Mouse (Mus musculus) mature B cell (primary cell): ENCODE data around the gene Caly.

Source experiments
- in situ Hi-C: fragments of 300-500 bp; cut with MboI; formaldehyde crosslinking; loops from 2 replicates; pipeline ENCODE4 v1.14.3; 2019

Caly gene

GRCm38 (mm10) chr7:140082242-140082678, at the start of gene Caly:
TSS of gene Caly (minus strand) at chr7:140082548.
- in situ Hi-C loops, result no loop called here

- in situ Hi-C loops, result loop anchor here (25.0 kb wide), 1 partner anchor 891 kb away; the partner anchor contains the start of gene Pwwp2b
These were observed 45.6 kb upstream of the Caly start for GRCm38 (mm10) chr7:140127911-140128310.

DNA sequence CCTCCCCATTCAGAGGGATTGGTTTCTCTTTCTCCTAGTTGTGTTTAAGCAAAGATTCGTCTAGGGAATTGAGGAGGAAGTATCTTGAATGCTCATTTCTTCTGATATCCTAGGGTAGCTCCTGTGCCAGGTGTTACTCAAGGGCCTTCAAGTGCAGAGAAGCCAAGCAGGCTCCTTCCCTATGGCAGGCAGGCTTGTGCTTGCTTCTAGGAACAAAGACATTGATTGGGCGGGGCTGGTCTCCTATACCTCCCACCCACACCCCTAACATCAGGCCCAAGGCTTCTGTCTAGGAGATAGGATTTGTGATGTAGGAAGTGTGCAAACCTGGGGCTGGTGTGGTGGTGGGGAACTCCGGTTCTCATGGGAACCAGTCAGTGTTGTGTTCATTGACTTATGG, 44.6 kb upstream of the Caly start:
- in situ Hi-C loops, result loop anchor here (25.0 kb wide), 1 partner anchor 890 kb away; the partner anchor contains the start of gene Pwwp2b

DNA sequence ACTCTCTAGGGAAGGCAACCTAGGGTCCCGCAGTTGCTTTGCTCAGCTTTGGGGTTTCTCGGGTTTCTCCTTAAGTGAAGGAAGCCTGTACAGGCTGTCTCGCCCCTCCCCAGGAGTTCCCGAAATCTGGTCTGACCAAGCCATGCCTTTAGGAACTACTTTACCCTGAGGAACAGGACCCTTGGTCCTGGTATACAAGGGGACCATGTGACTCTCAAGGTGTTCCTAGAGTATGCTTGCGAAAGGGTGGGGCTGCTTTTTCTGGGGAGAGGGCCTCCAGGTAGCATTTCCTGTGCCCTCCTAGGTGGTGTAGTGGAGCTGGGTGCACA, 43.6 kb upstream of the Caly start:
- in situ Hi-C loops, result loop anchor here (25.0 kb wide), 1 partner anchor 889 kb away; the partner anchor contains the start of gene Pwwp2b

DNA sequence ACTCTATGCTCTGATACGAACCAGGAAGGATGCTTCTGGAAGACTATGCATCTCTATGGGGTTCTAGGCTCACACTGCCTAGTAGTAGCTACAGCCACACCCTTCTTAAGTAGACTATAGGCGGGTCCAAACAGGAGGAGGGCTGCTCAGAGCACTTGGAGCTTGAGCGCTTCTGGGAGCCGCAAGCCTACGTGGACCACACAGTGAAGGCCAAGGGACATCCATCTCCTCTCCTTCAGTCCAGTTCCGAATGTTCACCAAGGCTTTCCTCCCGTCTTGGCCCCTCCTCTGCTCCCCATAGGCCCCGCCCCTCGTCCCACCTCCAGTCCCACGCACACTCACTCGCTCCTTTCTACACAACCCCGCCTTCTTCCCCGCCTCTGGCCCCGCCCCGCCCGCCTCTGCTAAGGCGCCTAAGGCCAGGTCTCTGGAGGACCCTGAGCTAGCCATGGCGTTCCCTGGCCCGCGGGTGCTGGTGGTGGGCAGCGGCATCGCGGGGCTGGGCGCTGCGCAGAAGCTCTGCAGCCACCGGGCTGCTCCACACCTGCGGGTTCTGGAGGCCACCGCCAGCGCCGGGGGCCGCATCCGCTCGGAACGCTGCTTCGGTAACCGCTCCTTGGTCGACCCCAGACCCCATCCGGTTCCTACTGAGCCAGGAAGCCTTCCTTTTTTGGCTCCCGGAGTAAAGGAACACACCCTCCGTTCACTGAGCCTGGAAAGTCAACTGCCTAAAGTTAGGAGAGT, 43.1 kb upstream of the Caly start:
- in situ Hi-C loops, result loop anchor here (25.0 kb wide), 1 partner anchor 888 kb away; the partner anchor contains the start of gene Pwwp2b

DNA sequence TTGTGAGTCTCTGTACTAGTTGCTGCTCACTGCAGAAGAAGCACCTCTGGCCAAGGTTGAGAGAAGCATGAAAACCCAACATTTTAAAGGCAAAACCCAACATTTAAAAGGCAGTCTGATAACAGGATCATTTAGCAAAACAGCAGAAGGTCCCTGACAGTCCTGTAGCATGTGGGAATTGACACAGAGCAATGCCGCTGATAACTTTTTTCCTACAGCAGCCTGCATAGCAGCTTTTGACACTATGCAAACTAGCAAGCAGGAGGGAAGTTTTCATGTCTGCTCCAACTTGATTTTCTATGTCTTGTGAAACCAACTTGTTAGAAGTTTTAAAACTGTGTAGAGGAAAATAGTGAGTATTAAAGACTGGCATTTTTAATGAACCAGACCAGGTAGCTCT, 42.0 kb upstream of the Caly start:
- in situ Hi-C loops, result no loop called here

- in situ Hi-C loops, result no loop called here
These were observed 40.4 kb upstream of the Caly start for GRCm38 (mm10) chr7:140122765-140123164.

DNA sequence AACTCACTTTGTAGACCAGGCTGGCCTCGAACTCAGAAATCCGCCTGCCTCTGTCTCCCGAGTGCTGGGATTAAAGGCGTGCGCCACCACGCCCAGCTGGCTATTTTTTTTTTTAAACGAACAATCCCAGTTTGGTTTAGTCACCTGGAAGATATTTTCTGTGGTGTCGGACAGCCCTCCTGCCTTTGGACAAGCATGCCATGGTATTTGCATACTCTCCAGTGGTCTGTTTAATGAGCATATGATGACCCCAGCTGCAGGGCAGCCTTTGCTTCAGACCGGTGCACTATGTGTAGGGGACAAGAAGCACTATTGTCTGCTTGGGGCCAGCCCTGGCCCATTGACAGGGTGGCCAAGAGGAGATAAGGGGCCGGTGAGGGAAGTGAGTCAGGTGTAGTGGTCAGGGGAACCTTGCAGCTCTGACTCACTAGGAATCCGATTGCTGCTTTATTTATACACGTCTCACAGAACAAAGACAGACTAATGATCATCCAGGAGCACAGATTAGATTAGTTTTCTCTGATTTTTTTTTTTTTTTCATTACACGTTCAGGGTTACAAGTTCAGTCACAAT, 39.1 kb upstream of the Caly start:
- in situ Hi-C loops, result no loop called here

DNA sequence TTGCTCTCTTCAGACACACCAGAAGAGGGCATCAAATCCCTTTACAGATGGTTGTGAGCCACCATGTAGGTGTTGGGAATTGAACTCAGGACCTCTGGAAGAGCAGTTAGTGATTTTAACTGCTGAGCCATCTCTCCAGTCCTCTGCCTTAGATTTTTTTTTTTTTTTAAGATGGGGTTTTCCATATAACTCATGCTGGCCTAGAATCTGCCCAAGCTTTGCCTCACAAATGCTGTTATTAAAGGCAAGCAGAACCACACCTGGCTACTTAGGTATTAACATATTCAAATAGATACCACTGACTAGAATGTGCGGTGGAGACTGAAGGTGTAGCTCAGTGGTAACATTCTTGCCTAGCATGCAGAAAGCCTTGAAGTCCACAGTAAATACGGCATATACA, 38.1 kb upstream of the Caly start:
- in situ Hi-C loops, result no loop called here

DNA sequence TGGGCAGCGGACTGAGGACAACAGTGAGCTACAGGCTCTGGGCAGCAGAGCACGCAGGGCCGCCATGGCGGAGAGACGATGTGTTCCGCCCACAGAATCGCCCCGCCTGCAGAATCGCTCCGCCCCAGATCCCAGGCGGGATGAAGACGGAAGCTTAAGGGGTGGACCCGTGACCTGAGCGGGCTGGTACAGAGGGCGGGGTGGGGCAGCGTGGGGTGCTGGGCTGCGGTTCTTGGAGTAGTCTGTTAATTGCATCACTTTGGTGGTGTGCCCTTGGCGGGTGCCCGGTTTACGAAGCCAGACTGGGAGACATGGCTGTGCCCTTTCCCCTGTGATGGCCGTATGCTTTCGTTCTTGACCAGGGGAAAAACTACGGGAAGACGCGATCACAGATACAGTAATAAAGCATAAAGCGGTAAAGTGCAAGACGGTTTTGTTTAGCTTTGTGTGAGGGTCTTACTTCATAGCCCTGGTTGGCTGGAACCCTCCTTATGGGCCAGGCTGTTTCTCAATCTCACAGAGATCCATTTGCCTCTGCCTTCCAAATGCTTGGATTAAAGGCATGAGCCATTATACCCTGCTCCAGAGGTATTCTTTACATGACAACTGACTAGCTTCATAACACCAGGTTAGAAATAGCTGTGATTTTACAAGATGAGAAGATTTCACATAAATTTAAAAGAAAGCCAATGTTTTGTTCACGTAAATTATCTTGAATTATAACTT, 34.1 kb upstream of the Caly start, which contains the start of gene Echs1:
TSS of gene Echs1 (minus strand) at position 148 of the 726 bp plus-strand sequence.
- in situ Hi-C loops, result no loop called here

DNA sequence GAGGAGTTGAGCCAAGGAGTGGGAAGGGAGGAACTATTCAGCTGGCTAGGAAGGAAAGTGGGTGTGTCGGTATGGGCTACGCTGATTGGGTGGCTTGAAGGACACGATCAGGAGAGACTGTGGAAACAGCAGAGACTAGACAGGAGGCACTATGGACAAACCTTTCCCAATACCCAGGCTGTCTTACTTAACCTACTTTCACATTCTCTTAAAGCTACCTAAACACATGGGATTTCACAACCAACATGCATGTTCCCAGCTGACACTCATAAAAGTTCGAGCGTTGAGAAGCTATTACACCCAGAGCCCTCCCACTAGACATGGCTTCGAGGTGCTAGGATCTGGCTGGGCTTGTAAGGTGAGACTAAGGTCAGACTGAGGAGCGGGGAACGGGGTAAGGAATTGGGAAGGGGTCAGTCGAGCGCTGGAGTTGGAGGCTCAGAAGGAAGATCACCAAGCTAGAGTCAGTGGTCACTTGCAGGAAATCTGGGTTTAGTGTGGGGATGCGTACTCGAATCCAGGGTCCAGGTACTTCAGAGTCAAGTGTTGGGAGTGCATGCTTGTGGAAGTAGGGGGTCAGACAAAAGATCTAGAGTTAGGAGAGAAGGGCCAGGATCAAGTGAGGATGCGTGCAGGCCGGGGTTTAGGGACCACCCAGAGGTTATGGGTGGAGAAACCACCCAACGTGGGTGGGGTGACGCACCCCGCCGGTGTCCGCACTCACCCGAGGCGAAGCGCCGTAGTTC, 33.4 kb upstream of the Caly start, which contains the start of gene Paox:
TSS of gene Paox (plus strand) at position 217 of the 746 bp plus-strand sequence.
- in situ Hi-C loops, result no loop called here

DNA sequence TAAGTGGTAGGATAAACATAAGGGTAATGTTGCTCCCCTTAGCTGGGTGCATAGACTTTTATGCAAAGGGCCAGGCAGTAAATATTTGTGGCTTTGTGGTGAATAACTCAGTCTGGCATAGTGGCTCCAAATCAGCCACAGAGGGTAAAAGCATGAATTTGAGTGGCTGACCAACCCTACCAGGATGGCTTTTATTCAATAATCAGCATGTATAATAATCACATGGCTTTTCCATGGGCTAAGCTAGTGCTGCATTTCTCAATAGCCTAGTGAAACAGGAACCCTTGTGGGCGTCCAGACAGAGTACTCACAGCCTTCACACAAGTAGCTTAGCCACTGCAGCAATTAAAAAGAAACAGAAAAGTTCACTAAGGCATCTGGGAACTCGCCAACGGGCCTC, 29.6 kb upstream of the Caly start:
- in situ Hi-C loops, result no loop called here

DNA sequence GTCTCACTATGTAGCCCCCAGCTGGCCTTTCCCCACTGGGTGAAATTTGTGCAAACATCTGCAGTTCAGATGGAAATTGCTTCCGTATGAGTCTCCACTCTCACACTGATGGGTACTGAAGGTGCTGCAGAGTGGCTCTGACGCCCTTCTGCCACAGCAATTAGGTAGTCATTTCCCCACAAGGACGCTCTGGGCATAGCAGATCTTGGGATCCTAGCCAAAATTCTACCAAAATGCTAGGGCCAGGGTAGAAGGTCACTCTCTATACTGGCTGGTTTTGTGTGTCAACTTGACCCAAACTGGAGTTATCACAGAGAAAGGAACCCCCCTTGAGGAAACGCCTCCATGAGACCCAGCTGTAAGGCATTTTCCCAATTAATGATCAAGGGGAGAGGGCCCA, 21.7 kb upstream of the Caly start:
- in situ Hi-C loops, result no loop called here

DNA sequence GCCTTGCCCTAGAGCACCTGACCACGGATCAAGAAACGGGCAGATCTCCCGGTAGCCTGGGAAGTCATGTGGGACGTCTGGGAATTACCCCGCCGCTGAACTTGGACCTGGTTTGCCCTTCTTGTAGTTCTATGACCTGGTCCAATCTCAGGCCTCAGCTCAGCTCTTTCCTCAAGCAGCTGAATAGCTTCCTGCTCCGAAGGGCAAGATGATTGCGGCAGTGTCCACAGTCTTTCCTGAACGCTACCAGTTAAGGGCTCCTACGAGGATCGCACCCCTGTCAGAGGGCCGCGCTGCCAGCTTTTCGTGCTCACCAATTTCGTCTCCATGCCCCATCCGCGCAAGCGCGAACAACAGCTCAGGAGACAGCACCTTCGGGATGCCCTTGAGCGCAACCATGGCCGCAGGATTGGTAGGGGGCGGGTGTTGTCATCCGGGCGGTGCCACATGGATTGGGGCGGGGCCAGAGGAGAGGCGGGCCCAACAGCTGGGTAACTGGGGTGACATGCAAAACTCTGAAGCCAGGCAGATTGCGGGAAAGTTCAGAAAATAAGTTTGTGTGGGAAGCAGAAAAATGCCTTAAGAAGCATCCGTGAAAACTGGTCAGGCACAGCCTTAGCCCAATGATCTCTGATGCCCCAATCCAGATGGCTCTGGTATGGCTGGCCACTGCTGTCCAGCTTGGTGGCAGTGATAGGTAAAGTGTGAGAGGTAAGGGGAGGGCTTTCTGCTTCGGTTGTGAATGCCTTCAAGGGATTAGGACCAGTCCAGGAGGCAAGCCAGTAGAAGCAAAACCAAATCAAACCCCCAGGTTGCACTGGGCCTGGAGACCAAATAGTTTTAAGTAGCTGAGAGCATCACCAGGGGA, 19.9 kb upstream of the Caly start, which contains the start of gene Fuom:
TSS of gene Fuom (minus strand) at position 449 of the 868 bp plus-strand sequence.
- in situ Hi-C loops, result no loop called here

- in situ Hi-C loops, result no loop called here
These were observed 19.1 kb upstream of the Caly start for GRCm38 (mm10) chr7:140101498-140101897.

DNA sequence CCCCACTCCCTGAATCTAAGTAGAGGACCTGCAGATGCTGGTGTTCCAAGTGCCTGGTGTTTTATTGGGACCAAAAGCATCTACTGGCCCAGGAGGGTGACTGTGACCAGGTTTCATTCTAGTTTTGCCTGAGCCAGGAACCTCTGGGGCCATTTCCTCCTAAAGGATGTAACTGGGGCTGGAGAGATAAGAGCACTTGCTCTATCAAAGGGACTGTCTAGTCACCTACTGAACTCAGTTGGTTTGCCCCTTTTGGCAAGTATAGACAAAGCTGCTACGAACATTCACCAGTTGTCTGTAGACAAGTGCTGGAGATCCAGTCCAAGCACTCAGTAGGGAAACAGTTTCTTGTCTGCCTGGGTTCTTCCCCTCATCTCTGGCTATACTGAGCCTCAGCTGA, 16.1 kb upstream of the Caly start:
- in situ Hi-C loops, result no loop called here

DNA sequence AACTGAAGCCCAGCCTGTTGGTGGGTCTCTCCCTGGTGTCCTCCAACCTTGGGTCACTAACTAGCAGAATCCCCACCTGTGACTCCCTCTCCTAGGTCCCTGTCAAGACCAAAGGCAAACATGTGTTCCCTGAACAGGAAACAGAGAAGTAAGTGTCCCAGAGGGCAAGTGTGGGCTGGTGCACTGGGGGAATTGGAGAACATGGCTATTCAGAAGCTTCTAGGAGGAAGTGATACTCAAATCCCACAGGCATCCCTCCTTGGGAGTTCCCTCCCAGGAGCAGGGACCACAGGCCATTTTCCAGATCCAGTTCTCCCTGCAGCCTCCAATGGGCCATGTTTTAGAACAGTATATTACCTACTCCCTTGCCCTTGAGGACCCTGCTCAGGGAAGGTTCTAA, 13.7 kb upstream of the Caly start:
- in situ Hi-C loops, result no loop called here

- in situ Hi-C loops, result no loop called here
These were observed 13.2 kb upstream of the Caly start for GRCm38 (mm10) chr7:140095556-140095955.

GRCm38 (mm10) chr7:140094954-140095353, 12.6 kb upstream of the Caly start:
- in situ Hi-C loops, result no loop called here

- in situ Hi-C loops, result no loop called here
These were observed 10.7 kb upstream of the Caly start, which contains the start of gene Prap1 for GRCm38 (mm10) chr7:140092924-140093528. TSS of gene Prap1 (plus strand) at chr7:140093395.
